Mouse (Mus musculus) CH12.LX (cell line): Measurements from ENCODE around the gene Prn. TPM values are rescaled to one million over a fixed set of nuclear protein-coding genes. Genes with fewer than 3 reads are reported as not detected.
A peak's percentile ranks its signal among the peaks of the same experiment; 100 is the strongest.

Experiments
- DNase-seq: peaks from one replicate; pipeline ENCODE4 v3.0.0-alpha.2; 2013; ENCODE audit errors: extremely low read depth
- H3K27ac ChIP-seq: 2 replicates; pipeline ENCODE4 v1.5.1; 2012; ENCODE audit warnings: low read depth, mild to moderate bottlenecking, control low read depth, moderate library complexity; ENCODE audit not compliant: insufficient read depth
- H3K27me3 ChIP-seq: replicated peaks from 2 replicates; pipeline ENCODE3; 2012; ENCODE audit warnings: inconsistent platforms
- H3K36me3 ChIP-seq, 2 experiments: replicated peaks in 1 of 2; 2 replicates each; pipeline versions ENCODE3 to v1.6.1; 2012; ENCODE audit warnings: inconsistent platforms in 1 of 2, low read length in 1 of 2, mild to moderate bottlenecking in 1 of 2, mixed read lengths in 1 of 2, moderate library complexity in 1 of 2; ENCODE audit not compliant: control insufficient read depth in 1 of 2, insufficient read depth in 1 of 2
- H3K4me1 ChIP-seq, 2 experiments: 2 replicates each; pipeline ENCODE4 v1.6.1; 2012; ENCODE audit warnings: inconsistent platforms in 1 of 2, moderate library complexity in 1 of 2; ENCODE audit not compliant: insufficient read depth in 2 of 2, control insufficient read depth in 1 of 2
- H3K4me2 ChIP-seq: 2 replicates; pipeline ENCODE4 v1.6.1; 2012; ENCODE audit warnings: low read depth, mild to moderate bottlenecking, control low read depth; ENCODE audit not compliant: poor library complexity, insufficient read depth, severe bottlenecking
- H3K4me3 ChIP-seq, 3 experiments: fragments of 150-350 bp in 1 of 3; sonication (generic) in 1 of 3; replicated peaks in 1 of 3; 2 replicates each; pipeline versions ENCODE3 to v1.5.1; 2011 to 2012; ENCODE audit warnings: low read depth in 2 of 3, low read length in 2 of 3, mild to moderate bottlenecking in 2 of 3, moderate library complexity in 2 of 3, control low read depth in 1 of 3, improper control_type of control experiment in 1 of 3, inconsistent platforms in 1 of 3, mixed read lengths in 1 of 3; ENCODE audit not compliant: poor library complexity in 1 of 3
- H3K79me2 ChIP-seq: replicated peaks from 2 replicates; pipeline ENCODE4 v1.6.1; 2012; ENCODE audit warnings: mild to moderate bottlenecking, moderate library complexity; ENCODE audit not compliant: control insufficient read depth, poor library complexity, insufficient read depth, severe bottlenecking; ENCODE audit errors: extremely low read depth
- H3K9ac ChIP-seq: 2 replicates; pipeline ENCODE4 v1.6.1; 2012; ENCODE audit warnings: low read depth, mild to moderate bottlenecking, control low read depth, moderate library complexity; ENCODE audit not compliant: insufficient read depth
- H3K9me3 ChIP-seq: replicated peaks from 2 replicates; pipeline ENCODE3; 2012; ENCODE audit warnings: low read length, inconsistent platforms, mixed read lengths
- BHLHE40 ChIP-seq: IDR thresholded peaks from 2 replicates; pipeline ENCODE4 v1.6.1; 2011; ENCODE audit warnings: mild to moderate bottlenecking, low read depth, low read length, improper control_type of control experiment
- CHD1 ChIP-seq: IDR thresholded peaks from 2 replicates; pipeline ENCODE4 v1.6.1; 2012; ENCODE audit warnings: low read depth, low read length, improper control_type of control experiment, inconsistent platforms
- CTCF ChIP-seq, 2 experiments: IDR thresholded peaks in 1 of 2; conservative IDR thresholded peaks in 1 of 2; 2 replicates each; pipeline ENCODE4 v1.5.1; 2011 to 2012; ENCODE audit warnings: low read depth in 2 of 2, low read length in 2 of 2, improper control_type of control experiment in 1 of 2, inconsistent platforms in 1 of 2, mild to moderate bottlenecking in 1 of 2, moderate library complexity in 1 of 2
- E2F4 ChIP-seq: IDR thresholded peaks from 2 replicates; pipeline ENCODE4 v1.6.1; 2011; ENCODE audit warnings: low read depth, low read length, improper control_type of control experiment; ENCODE audit not compliant: insufficient replicate concordance
- EP300 ChIP-seq: IDR thresholded peaks from 2 replicates; pipeline ENCODE4 v1.6.1; 2011; ENCODE audit warnings: low read length, improper control_type of control experiment
- ETS1 ChIP-seq: conservative IDR thresholded peaks from 2 replicates; pipeline ENCODE4 v1.6.1; 2012; ENCODE audit warnings: low read depth, mild to moderate bottlenecking, inconsistent platforms, low read length, improper control_type of control experiment, moderate library complexity
- HCFC1 ChIP-seq: IDR thresholded peaks from 2 replicates; pipeline ENCODE4 v1.6.1; 2012; ENCODE audit warnings: low read depth, mild to moderate bottlenecking, inconsistent platforms, low read length, improper control_type of control experiment
- JUN ChIP-seq: IDR thresholded peaks from 2 replicates; pipeline ENCODE4 v1.6.1; 2011; ENCODE audit warnings: low read depth, mild to moderate bottlenecking, low read length, improper control_type of control experiment, moderate library complexity; ENCODE audit not compliant: insufficient read depth
- JUND ChIP-seq: conservative IDR thresholded peaks from 2 replicates; pipeline ENCODE4 v1.6.1; 2011; ENCODE audit warnings: low read depth, low read length, improper control_type of control experiment
- MAFK ChIP-seq: IDR thresholded peaks from 2 replicates; pipeline ENCODE4 v1.6.1; 2011; ENCODE audit warnings: low read length, improper control_type of control experiment; ENCODE audit not compliant: insufficient replicate concordance
- MAX ChIP-seq: IDR thresholded peaks from 2 replicates; pipeline ENCODE4 v1.6.1; 2011; ENCODE audit warnings: low read length, improper control_type of control experiment
- MEF2A ChIP-seq: IDR thresholded peaks from 2 replicates; pipeline ENCODE4 v1.6.1; 2014; ENCODE audit warnings: low read depth, mild to moderate bottlenecking, inconsistent platforms, low read length, improper control_type of control experiment, borderline replicate concordance
- MYC ChIP-seq: IDR thresholded peaks from 2 replicates; pipeline ENCODE4 v1.6.1; 2011; ENCODE audit warnings: low read depth, mild to moderate bottlenecking, improper control_type of control experiment, low read length
- NELFE ChIP-seq: IDR thresholded peaks from 2 replicates; pipeline ENCODE4 v1.6.1; 2011; ENCODE audit warnings: low read depth, low read length, improper control_type of control experiment
- NRF1 ChIP-seq: IDR thresholded peaks from 2 replicates; pipeline ENCODE4 v1.6.1; 2014; ENCODE audit warnings: low read depth, mild to moderate bottlenecking, inconsistent platforms, low read length, improper control_type of control experiment, moderate library complexity
- RCOR1 ChIP-seq: conservative IDR thresholded peaks from 2 replicates; pipeline ENCODE4 v1.6.1; 2012; ENCODE audit warnings: low read depth, mild to moderate bottlenecking, inconsistent platforms, low read length, improper control_type of control experiment
- SIN3A ChIP-seq: IDR thresholded peaks from 2 replicates; pipeline ENCODE4 v1.6.1; 2012; ENCODE audit warnings: low read length, improper control_type of control experiment, inconsistent platforms
- TCF12 ChIP-seq: IDR thresholded peaks from 2 replicates; pipeline ENCODE4 v1.6.1; 2014; ENCODE audit warnings: low read depth, mild to moderate bottlenecking, inconsistent platforms, low read length, improper control_type of control experiment
- UBTF ChIP-seq: IDR thresholded peaks from 2 replicates; pipeline ENCODE4 v1.6.1; 2012; ENCODE audit warnings: low read depth, mild to moderate bottlenecking, inconsistent platforms, low read length, improper control_type of control experiment, moderate library complexity
- USF1 ChIP-seq: IDR thresholded peaks from 2 replicates; pipeline ENCODE4 v1.6.1; 2014; ENCODE audit warnings: low read depth, mild to moderate bottlenecking, inconsistent platforms, low read length, improper control_type of control experiment
- ZC3H11A ChIP-seq: IDR thresholded peaks from 2 replicates; pipeline ENCODE4 v1.6.1; 2012; ENCODE audit warnings: low read depth, mild to moderate bottlenecking, inconsistent platforms, low read length, improper control_type of control experiment
- ZMIZ1 ChIP-seq: IDR thresholded peaks from 2 replicates; pipeline ENCODE4 v1.6.1; 2012; ENCODE audit warnings: low read depth, mild to moderate bottlenecking, inconsistent platforms, low read length, improper control_type of control experiment
- dilution Hi-C: fragments of 300-500 bp; cut with MboI; formaldehyde crosslinking; loops from 2 replicates; pipeline ENCODE4 v1.14.3; 2020; ENCODE audit warnings: low sequenced_read_pairs; ENCODE audit not compliant: extremely low pct_unique_long_range_greater_than_20kb, extremely low pct_ligation_motif_present
- in situ Hi-C: fragments of 300-500 bp; cut with MboI; formaldehyde crosslinking; loops from 3 replicates; pipeline ENCODE4 v1.14.3; 2019; ENCODE audit warnings: low sequenced_read_pairs, low pct_ligation_motif_present, low pct_unique_long_range_greater_than_20kb, mixed read lengths
- polyA plus RNA-seq: library from polyadenylated mRNA; unstranded; fragments of >175 nt; gene quantifications from 2 replicates; pipeline ENCODE4 v1.2.1, GENCODE M21; 2012; ENCODE audit warnings: low read depth; ENCODE audit not compliant: insufficient read length
- total RNA-seq, 2 experiments: library from RNA; depleted of rRNA; stranded (reverse); fragments of 300-350 nt in 1 of 2; fragments of >200 nt in 1 of 2; gene quantifications; 2 replicates each; pipeline ENCODE4 v1.2.3; 2012 to 2014

Prn gene
- total and polyA plus RNA-seq, 3 experiments: not detected

DNA sequence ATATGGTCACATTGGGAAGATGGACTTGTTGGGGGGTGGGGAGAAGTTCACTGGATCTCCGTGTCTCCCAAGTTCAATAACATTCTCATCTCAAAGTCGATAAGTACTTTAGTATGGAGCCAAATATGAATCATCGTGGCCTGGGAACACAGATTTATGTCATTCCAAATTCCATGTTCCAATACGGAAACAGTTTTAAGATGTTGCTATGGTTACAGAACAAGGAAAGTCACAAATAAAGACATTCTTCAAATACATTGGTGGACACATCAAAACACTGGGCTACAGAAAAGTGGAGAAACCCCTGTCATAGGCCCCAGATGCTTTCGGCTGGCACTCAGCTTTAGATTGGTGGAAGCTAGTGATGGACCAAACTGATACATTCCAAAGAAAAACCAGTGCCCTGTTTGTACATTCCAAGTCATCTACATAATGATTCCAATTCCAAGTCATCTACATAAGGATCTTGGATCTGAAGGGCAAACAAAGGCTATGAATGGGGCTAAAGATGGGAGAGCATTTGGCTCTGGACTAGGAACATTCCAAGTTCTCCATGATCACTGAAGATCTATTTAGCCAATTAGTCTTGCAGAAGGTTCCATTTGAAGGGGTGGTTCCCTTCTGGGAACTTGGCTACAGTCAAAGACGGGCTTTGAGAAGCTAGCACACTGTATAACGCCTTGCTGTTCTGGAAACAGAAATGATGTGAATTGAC is 33.0 kb upstream of the Prn start:
- H3K4me3 ChIP-seq: no peak overlapping the region
- H3K27ac ChIP-seq: no peak overlapping the region
- in situ Hi-C loops: no loop called here
- TF ChIP-seq BHLHE40 (no peak), MAFK (no peak), CHD1 (no peak), UBTF (no peak), ETS1 (no peak), TCF12 (no peak), MEF2A (no peak), ZMIZ1 (no peak), E2F4 (no peak), JUND (no peak), EP300 (no peak), CTCF (conservative IDR thresholded peaks at IDR 0.05 in 1 of 2, IDR thresholded peaks at IDR 0.05 in 1 of 2; ENCODE audit: low read depth in 2 of 2, low read length in 2 of 2) (no peak), USF1 (no peak), ZC3H11A (no peak)
- TF ChIP-seq, all 38 proteins: peak for 0
- H3K9me3 ChIP-seq: peaks cover 4% of the 10 kb centered on the region
- dilution Hi-C loops: no loop called here
- H3K27me3 ChIP-seq: no peaks in the 10 kb centered on the region
- no peak overlapping the region for H3K9ac ChIP-seq
- H3K4me2 ChIP-seq: no peak overlapping the region
- DNase-seq: no peak
- H3K79me2 ChIP-seq: no peaks in the 10 kb centered on the region
- H3K36me3 ChIP-seq: no peaks in the 10 kb centered on the region
- H3K4me1 ChIP-seq: no peaks in the 10 kb centered on the region; a peak in 1 of 4 replicates

DNA sequence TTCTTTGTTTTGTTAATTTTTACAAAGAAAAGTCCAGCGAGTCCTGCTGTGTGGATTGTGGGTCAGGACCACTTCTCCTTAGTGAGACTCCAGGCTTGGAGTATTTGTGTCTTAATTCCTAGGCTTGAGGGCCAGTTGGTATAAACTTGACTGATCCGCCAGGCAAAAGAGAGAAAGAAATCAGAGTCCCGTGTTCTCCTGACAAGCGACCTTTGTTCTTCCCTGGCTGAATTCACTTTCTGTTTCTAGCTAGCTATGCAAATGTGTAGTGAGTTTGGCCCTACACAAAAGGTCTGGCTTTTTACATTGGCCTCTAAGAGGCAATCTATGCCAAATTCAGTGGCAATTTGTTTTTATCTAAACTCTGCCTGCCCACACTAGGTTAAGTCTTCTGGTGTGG is 28.0 kb upstream of the Prn start:
- dilution Hi-C loops: no loop called here
- TF ChIP-seq RCOR1 (no peak), CTCF (conservative IDR thresholded peaks at IDR 0.05 in 1 of 2, IDR thresholded peaks at IDR 0.05 in 1 of 2; ENCODE audit: low read depth in 2 of 2, low read length in 2 of 2) (no peak), NELFE (no peak), ZC3H11A (no peak), JUN (no peak), NRF1 (no peak), E2F4 (no peak), MAX (no peak), CHD1 (no peak), SIN3A (no peak), MYC (no peak), HCFC1 (no peak)

More for the DNA sequence above, 28.0 kb upstream of the Prn start:
- Histone ChIP-seq H3K4me1 (peaks cover 0 to 2% of the 10 kb centered on the region in 2 experiments; a peak in 2 of 4 replicates), H3K27me3 (no peaks in the 10 kb centered on the region), H3K9ac (no peak overlapping the region), H3K4me2 (0 out of 2 replicates have a peak overlapping the region, but pooled peaks have one; percentile 46), H3K79me2 (no peaks in the 10 kb centered on the region), H3K4me3 (no peak overlapping the region), H3K36me3 (no peaks in the 10 kb centered on the region), H3K27ac (no peak overlapping the region), H3K9me3 (no peaks in the 10 kb centered on the region)
- DNase-seq: no peak
- in situ Hi-C loops: no loop called here
